ENCODE assay signal across 26 mouse cellular contexts in genomic region chr7:104552700-104553099, GRCm38 (mm10). TPM values are rescaled to one million over a fixed set of nuclear protein-coding genes. Genes with fewer than 3 reads are reported as not detected.
A peak's percentile ranks its signal among the peaks of the same experiment; 100 is the strongest.
DNase-seq lines count a peak whose midpoint lies in the region; ATAC-seq and TF ChIP-seq lines count a peak whose summit lies in the region.
"Had no signal": no experiment of that assay in that cellular context is flagged by ENCODE, and none has a peak within 500 bp of the region (broad histone marks: within the 10 kb centered on the region; RNA-seq: fewer than 3 reads in every experiment).

No protein-coding gene starts in this region.

- 72% methylated on average over 1 of the region's 1 CpGs for WGBS in intestine, postnatal 0 days
- WGBS in kidney, embryonic 16.5 days: 63% methylated on average over 1 of the region's 1 CpGs

- H3K4me1 ChIP-seq in intestine, postnatal 0 days (replicated peaks; ENCODE audit: control insufficient read depth, insufficient read depth, low read length): no peaks in the 10 kb centered on the region
- H3K4me1 ChIP-seq in kidney, embryonic 16.5 days (ENCODE audit: insufficient read depth, low read length): no peaks in the 10 kb centered on the region
- H3K4me1 ChIP-seq: embryonic facial prominence, embryonic 10.5 days; embryonic facial prominence, embryonic 12.5 days; forebrain, embryonic 13.5 days; forebrain, embryonic 15.5 days had no signal

- H3K27ac ChIP-seq in intestine, postnatal 0 days (ENCODE audit: low read depth, low read length): no peak overlapping the region
- no peak overlapping the region for H3K27ac ChIP-seq in kidney, embryonic 16.5 days (ENCODE audit: low read length)
- H3K27ac ChIP-seq: embryonic facial prominence, embryonic 10.5 days; embryonic facial prominence, embryonic 12.5 days; forebrain, embryonic 13.5 days; forebrain, embryonic 15.5 days had no signal

- peak; percentile 0 for DNase-seq in 3T3-L1 (ENCODE audit: low read depth, low spot score)
- peak; percentile 2 for DNase-seq in MN1 (ENCODE audit: low spot score)
- DNase-seq in kidney, adult 11 months: no peak
- DNase-seq in liver: no peak
- DNase-seq: adrenal gland, adult 8-10 months; adrenal gland, postnatal 14 days; adrenal gland, postnatal 36 days; B cell, adult 2 months; cerebellum, adult 11-12 months; cerebellum, adult 2 months; cerebellum, adult 9-10 months; cerebellum, postnatal 10 days; cerebellum, postnatal 25 days; forebrain, postnatal 0 days had no signal

- no peak for TF ChIP-seq CTCF in intestine, postnatal 0 days (IDR thresholded peaks at IDR 0.05; ENCODE audit: low read depth)

- ATAC-seq in intestine, postnatal 0 days: 0 out of 2 replicates have a peak, but pooled peaks have one; percentile 57
- no peak for ATAC-seq in kidney, embryonic 16.5 days (ENCODE audit: low FRiP score, low TSS enrichment)
- ATAC-seq: CD4-positive, CD25-positive, alpha-beta regulatory T cell, adult 4 months; forebrain, embryonic 13.5 days; forebrain, embryonic 15.5 days; forebrain, postnatal 0 days had no signal

- no peaks in the 10 kb centered on the region for H3K27me3 ChIP-seq in intestine, postnatal 0 days (replicated peaks; ENCODE audit: control insufficient read depth, insufficient read depth, low read length)
- no peaks in the 10 kb centered on the region for H3K27me3 ChIP-seq in kidney, embryonic 16.5 days (ENCODE audit: insufficient read depth, low read length)
- H3K27me3 ChIP-seq: CH12.LX; embryonic facial prominence, embryonic 12.5 days; forebrain, embryonic 13.5 days; forebrain, embryonic 15.5 days had no signal

- no peak overlapping the region for H3K4me2 ChIP-seq in intestine, postnatal 0 days (replicated peaks; ENCODE audit: low read depth)
- no peak overlapping the region for H3K4me2 ChIP-seq in kidney, embryonic 16.5 days (replicated peaks; ENCODE audit: low read depth, low read length)
- H3K4me2 ChIP-seq: embryonic facial prominence, embryonic 12.5 days; forebrain, embryonic 13.5 days; forebrain, embryonic 15.5 days had no signal

- no peaks in the 10 kb centered on the region for H3K36me3 ChIP-seq in intestine, postnatal 0 days (ENCODE audit: control insufficient read depth, insufficient read depth)
- no peaks in the 10 kb centered on the region for H3K36me3 ChIP-seq in kidney, embryonic 16.5 days (ENCODE audit: insufficient read depth, low read length)
- H3K36me3 ChIP-seq: embryonic facial prominence, embryonic 10.5 days; embryonic facial prominence, embryonic 12.5 days; forebrain, embryonic 15.5 days; G1E had no signal

- H3K9ac ChIP-seq in intestine, postnatal 0 days (ENCODE audit: low read depth, low read length): no peak overlapping the region
- H3K9ac ChIP-seq in kidney, embryonic 16.5 days (replicated peaks; ENCODE audit: low read length): no peak overlapping the region
- H3K9ac ChIP-seq: embryonic facial prominence, embryonic 12.5 days; forebrain, embryonic 13.5 days; forebrain, embryonic 15.5 days; forebrain, postnatal 0 days had no signal

- no peaks in the 10 kb centered on the region for H3K9me3 ChIP-seq in intestine, postnatal 0 days (ENCODE audit: control insufficient read depth)
- no peaks in the 10 kb centered on the region for H3K9me3 ChIP-seq in kidney, embryonic 16.5 days (ENCODE audit: low read length)
- H3K9me3 ChIP-seq: embryonic facial prominence, embryonic 10.5 days; embryonic facial prominence, embryonic 12.5 days; forebrain, embryonic 13.5 days; forebrain, embryonic 15.5 days; G1E had no signal

- H3K4me3 ChIP-seq in intestine, postnatal 0 days (ENCODE audit: low read depth, low read length): no peak overlapping the region
- H3K4me3 ChIP-seq in kidney, embryonic 16.5 days (ENCODE audit: low read length): no peak overlapping the region
- H3K4me3 ChIP-seq: embryonic facial prominence, embryonic 10.5 days; embryonic facial prominence, embryonic 12.5 days; forebrain, embryonic 13.5 days; forebrain, embryonic 15.5 days had no signal

RNA-seq across cellular contexts. Expression of gene Olfr651, which starts 2.8 kb away (rescaled TPM):
- not detected in 2 replicates for polyA plus RNA-seq in intestine, postnatal 0 days (2015; fragmentation: Nextera tagmentation; extraction: Ambion mirVana)
- polyA plus RNA-seq in kidney, embryonic 16.5 days (2015; fragmentation: Nextera tagmentation; extraction: Ambion mirVana): not detected in 2 replicates
- polyA plus RNA-seq: CD4-positive, CD25-positive, alpha-beta regulatory T cell, adult 4 months; cerebellum, adult 2 months; cortical plate, adult 2 months; embryonic facial prominence, embryonic 10.5 days; embryonic facial prominence, embryonic 12.5 days; embryonic facial prominence, embryonic 14.5 days; forebrain, embryonic 11.5 days; forebrain, embryonic 13.5 days; forebrain, embryonic 15.5 days; forebrain, postnatal 0 days; G1E had no signal

RNA-seq across cellular contexts. Expression of gene Olfr652, which starts 8.0 kb away (rescaled TPM):
- 0.04 TPM in 1 of 2 replicates, not detected in the other for polyA plus RNA-seq in intestine, postnatal 0 days (2015; fragmentation: Nextera tagmentation; extraction: Ambion mirVana)
- polyA plus RNA-seq in kidney, embryonic 16.5 days (2015; fragmentation: Nextera tagmentation; extraction: Ambion mirVana): not detected in 2 replicates
- polyA plus RNA-seq: cerebellum, adult 2 months; cortical plate, adult 2 months; embryonic facial prominence, embryonic 10.5 days; embryonic facial prominence, embryonic 12.5 days; forebrain, embryonic 11.5 days; forebrain, embryonic 15.5 days; forebrain, postnatal 0 days; G1E had no signal

RNA-seq across cellular contexts. Expression of gene Olfr653, which starts 24.4 kb away (rescaled TPM):
- polyA plus RNA-seq in intestine, postnatal 0 days (2015; fragmentation: Nextera tagmentation; extraction: Ambion mirVana): 0.03 TPM in 1 of 2 replicates, not detected in the other
- not detected in 2 replicates for polyA plus RNA-seq in kidney, embryonic 16.5 days (2015; fragmentation: Nextera tagmentation; extraction: Ambion mirVana)
- polyA plus RNA-seq: CD4-positive, CD25-positive, alpha-beta regulatory T cell, adult 4 months; cerebellum, adult 2 months; cortical plate, adult 2 months; embryonic facial prominence, embryonic 10.5 days; embryonic facial prominence, embryonic 12.5 days; forebrain, embryonic 11.5 days; forebrain, embryonic 13.5 days; forebrain, embryonic 15.5 days; forebrain, postnatal 0 days; G1E had no signal

RNA-seq across cellular contexts. Expression of gene Olfr654, which starts 34.1 kb away (rescaled TPM):
- not detected in 2 replicates for polyA plus RNA-seq in intestine, postnatal 0 days (2015; fragmentation: Nextera tagmentation; extraction: Ambion mirVana)
- not detected in 2 replicates for polyA plus RNA-seq in kidney, embryonic 16.5 days (2015; fragmentation: Nextera tagmentation; extraction: Ambion mirVana)
- polyA plus RNA-seq: CD4-positive, CD25-positive, alpha-beta regulatory T cell, adult 4 months; cerebellum, adult 2 months; cortical plate, adult 2 months; embryonic facial prominence, embryonic 10.5 days; embryonic facial prominence, embryonic 12.5 days; embryonic facial prominence, embryonic 14.5 days; forebrain, embryonic 11.5 days; forebrain, embryonic 13.5 days; forebrain, embryonic 15.5 days; forebrain, postnatal 0 days; G1E had no signal

RNA-seq across cellular contexts. Expression of gene Trim30d, which starts 45.1 kb away (rescaled TPM):
- 18.7 and 18.8 TPM in 2 replicates for polyA plus RNA-seq in intestine, postnatal 0 days (2015; fragmentation: Nextera tagmentation; extraction: Ambion mirVana)
- polyA plus RNA-seq in kidney, embryonic 16.5 days (2015; fragmentation: Nextera tagmentation; extraction: Ambion mirVana): 0.35 and 0.42 TPM in 2 replicates
- polyA plus RNA-seq: embryonic facial prominence, embryonic 10.5 days; forebrain, embryonic 13.5 days; G1E had no signal

Comparison
In these comparisons a context has a peak if more than half of its experiments do, and no peak if none do; other contexts are left out.
1. DNase-seq: peak in 3T3-L1 (single experiment) and MN1 (single experiment); none in kidney, adult 11 months (single experiment) and liver (single experiment).